Mouse (Mus musculus) MN1 (cell line): ENCODE results near the gene Cd5l.
"Not testable (repeated sequence)": the region's sequence is repeated elsewhere in the genome, so short reads cannot be mapped to it uniquely, and the experiment has no call there.

ENCODE experiments used
- DNase-seq: peaks from one replicate; pipeline ENCODE4 v3.0.0-alpha.2; 2016; ENCODE audit warnings: low spot score

The Cd5l gene

DNA sequence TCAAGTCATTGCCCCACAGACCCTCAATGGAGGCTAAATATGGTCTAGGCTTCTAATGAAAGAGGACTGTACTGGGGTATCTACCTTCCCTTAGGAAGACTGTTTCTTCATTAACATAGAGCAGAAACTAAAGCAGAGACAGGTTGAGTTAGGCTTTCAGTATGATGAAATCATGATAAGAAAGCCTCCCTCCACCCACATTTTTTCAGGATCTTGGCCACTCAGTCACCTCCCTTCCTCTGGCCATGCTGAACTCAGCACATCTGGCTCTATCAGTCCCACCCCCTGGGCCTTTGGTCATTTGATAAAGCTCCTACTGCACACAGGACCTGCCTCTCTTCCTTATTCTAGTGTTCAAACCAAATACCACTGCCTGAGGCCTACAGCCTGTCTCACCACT, at the start of gene Cd5l:
Gene Cd5l, plus strand, starts transcription at position 301 of the 400 bp plus-strand sequence.
- no peak for DNase-seq

DNA sequence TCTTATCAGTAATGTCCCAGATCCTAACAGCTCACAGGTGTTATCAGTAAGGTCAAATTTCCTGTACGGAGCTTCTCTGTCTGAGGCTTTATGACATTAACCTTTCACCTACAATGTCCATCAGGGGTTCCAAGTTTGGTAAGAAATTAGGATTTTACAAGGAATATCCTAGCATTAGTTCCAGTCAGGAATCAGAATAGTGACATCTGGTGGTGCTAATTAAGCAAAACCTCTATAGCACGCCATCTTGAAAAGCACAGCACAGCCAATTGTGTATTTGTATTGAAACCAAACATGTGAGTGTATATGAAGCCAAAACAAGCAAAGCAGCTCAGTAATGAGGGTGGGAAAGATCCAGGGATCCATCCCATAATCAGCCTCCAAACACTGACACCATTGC, 47.8 kb upstream of the Cd5l start:
- DNase-seq, result no peak

DNA sequence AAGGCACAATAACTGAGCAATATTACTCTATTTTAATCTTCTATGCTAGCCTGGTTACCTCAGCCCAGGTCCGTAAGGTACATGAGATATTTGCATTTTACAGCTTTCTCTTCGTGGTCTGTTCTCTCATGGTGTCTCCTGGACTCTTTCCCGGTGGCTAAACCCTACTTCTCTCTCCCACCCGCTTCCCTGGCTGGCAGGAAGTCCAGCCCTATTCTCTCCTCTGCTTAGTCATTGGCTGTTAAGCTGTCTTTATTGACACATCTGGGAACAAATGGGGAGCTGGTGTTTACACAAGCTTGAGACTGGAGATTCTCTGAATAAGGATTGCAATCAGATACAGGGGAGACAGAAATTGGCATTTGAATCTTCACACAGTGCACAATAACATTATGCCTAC, 35.1 kb upstream of the Cd5l start:
- DNase-seq, result no peak

- no peak for DNase-seq
Observed at GRCm38 (mm10) chr3:87323778-87324177, 33.9 kb upstream of the Cd5l start.

- no peak for DNase-seq
Observed at GRCm38 (mm10) chr3:87337899-87338298, 19.8 kb upstream of the Cd5l start.

- DNase-seq, result not testable (repeated sequence)
Observed at GRCm38 (mm10) chr3:87350992-87351391, 6.7 kb upstream of the Cd5l start.

DNA sequence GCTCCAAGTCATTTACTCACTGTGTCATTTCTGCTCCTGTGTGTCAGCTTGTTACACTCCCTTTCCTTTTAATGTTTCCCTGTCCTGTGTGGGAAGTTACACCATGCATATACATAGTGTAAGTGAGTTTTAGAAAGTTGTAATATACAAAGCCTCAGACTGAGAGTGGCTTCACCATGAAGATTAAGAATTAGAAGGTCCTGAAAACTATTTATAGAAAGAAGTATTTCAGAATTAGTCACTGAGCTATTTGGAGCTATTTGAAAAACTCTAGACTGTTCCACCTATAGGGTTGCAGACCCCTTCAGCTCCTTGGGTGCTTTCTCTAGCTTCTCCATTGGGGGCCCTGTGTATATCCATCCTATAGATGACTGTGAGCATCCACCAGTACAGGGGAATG, 1.5 kb downstream of the Cd5l start:
- no peak for DNase-seq

DNA sequence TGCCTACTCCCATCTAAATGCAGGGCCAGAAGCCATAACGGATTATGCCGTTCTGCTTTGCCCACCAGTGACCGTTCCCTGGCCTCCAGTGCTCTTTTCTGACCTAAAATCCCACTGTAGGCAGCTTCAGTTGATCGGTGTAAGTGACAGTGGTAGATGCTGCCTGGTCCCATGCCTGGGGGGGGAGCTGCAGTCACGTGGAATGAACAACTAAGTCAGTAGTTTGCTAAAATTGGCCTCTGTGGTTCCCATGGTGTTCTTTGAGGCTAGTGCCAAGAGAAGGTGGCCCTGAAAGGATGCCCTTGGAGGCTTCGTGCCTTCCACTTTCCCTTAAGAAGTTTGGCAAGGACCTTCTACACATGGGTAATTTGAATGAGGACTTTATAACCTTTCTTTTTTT, 2.8 kb downstream of the Cd5l start:
- no peak for DNase-seq

- DNase-seq, result no peak
Observed at GRCm38 (mm10) chr3:87365691-87366090, 8.0 kb downstream of the Cd5l start.

GRCm38 (mm10) chr3:87367511-87367910, 9.8 kb downstream of the Cd5l start:
- DNase-seq, result no peak

DNA sequence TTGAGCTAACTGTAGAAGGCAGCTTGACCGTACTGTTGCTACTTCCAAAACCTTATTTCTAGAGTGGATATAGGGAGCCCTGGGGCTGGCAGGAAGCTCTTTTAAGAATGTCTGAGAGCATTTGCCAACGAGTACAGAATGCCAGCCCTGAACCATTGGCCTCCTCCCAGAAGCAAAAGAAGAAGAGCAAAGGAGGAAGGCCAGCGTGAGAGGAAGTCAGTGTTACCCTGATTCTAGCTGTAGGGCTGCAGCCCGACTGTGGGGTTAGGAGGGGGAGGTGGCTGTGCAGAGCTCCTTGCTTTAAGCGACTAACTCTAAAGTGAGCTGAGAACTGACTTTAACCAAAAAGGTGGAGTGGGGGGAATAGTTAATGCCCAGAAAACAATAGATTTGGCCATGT, 11.5 kb downstream of the Cd5l start:
- no peak for DNase-seq

GRCm38 (mm10) chr3:87376195-87377165, 18.8 kb downstream of the Cd5l start, which contains the start of gene Fcrl1:
Gene Fcrl1, plus strand, starts transcription at chr3:87376387.
- no peak for DNase-seq

- no peak for DNase-seq
Observed at GRCm38 (mm10) chr3:87377228-87377627, 19.5 kb downstream of the Cd5l start.

- DNase-seq, result no peak
Observed at GRCm38 (mm10) chr3:87377719-87378118, 20.0 kb downstream of the Cd5l start.

- DNase-seq, result not testable (repeated sequence)
Observed at GRCm38 (mm10) chr3:87379641-87380315, 22.1 kb downstream of the Cd5l start.

- DNase-seq, result no peak
Observed at GRCm38 (mm10) chr3:87381806-87382712, 24.4 kb downstream of the Cd5l start.

DNA sequence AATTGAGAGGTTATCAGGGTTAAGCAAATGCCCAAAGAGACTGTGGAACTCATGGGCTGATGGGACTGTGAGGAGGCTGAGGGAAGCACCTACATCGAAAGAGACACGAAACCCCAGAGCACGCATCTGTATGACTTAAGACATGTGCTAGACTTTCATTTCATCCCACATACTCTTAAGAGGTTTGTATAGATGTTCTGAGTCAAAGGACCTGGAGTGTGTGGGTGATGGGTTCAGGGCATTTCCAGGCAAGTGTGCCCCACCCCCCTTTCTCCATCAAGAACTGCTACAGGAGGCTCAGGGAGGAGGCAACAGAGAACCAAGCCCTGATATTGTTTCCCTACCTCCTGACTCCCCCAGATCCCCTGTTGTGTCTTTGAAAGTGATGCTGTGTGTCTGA, 25.6 kb downstream of the Cd5l start:
- DNase-seq, result no peak

DNA sequence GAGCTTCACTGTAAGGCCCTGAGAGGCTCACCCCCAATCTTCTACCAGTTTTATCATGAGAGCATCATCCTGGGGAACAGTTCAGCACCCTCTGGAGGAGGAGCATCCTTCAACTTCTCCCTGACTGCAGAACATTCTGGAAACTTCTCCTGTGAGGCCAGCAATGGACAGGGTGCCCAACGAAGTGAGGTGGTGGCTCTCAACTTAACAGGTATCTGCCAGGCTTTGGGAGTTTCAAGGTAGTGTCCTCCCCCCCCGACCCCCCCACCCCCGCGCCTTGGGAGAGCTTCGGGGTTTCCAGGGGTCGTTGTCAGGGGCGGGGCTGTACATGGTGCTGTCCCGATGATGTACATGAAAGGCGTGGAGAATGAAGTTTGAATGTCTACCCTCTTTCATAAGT, 27.4 kb downstream of the Cd5l start:
- no peak for DNase-seq

GRCm38 (mm10) chr3:87390935-87391334, 33.3 kb downstream of the Cd5l start:
- DNase-seq, result no peak

GRCm38 (mm10) chr3:87398809-87399208, 41.1 kb downstream of the Cd5l start:
- DNase-seq, result no peak

DNA sequence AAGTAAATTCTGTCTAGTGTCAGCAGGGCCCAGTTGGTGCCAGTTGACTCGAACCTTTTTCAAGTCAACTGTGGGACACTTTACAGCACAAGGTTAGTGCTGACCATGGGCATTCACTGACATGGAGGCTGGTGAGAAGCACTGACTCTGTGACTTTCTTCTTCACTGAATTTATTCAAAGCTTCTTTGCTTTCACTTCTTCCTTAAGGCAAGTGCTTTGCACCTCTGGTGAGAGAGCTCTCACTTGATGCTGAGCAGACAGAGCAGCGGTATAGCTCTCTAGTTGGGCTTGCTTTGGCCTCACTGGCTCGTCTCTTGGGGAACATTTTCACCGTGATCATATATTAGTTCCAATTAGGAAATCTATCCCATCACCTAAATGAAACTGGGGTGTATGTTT, 42.2 kb downstream of the Cd5l start:
- no peak for DNase-seq

- DNase-seq, result no peak
Observed at GRCm38 (mm10) chr3:87401321-87401720, 43.6 kb downstream of the Cd5l start.
